Mouse (Mus musculus) spleen, adult 2 months (tissue): Measurements from ENCODE around the gene Xlr4a. TPM values are rescaled to one million over a fixed set of nuclear protein-coding genes. Genes with fewer than 3 reads are reported as not detected.

Source experiments
- DNase-seq, 2 experiments: peaks; one replicate each; pipeline versions ENCODE4 v3.0.0 to v3.0.0-alpha.2; 2012 to 2021; ENCODE audit warnings: low spot score in 2 of 2, low read depth in 1 of 2
- H3K27ac ChIP-seq: fragments of 200-500 bp; 2 replicates; pipeline ENCODE4 v1.5.1; 2012; ENCODE audit warnings: low read length, inconsistent platforms; ENCODE audit not compliant: insufficient read depth
- H3K27me3 ChIP-seq: fragments of 200-500 bp; 2 replicates; pipeline ENCODE4 v1.6.1; 2012; ENCODE audit warnings: mild to moderate bottlenecking, moderate library complexity, low read length, inconsistent platforms; ENCODE audit not compliant: control insufficient read depth, insufficient read depth
- H3K36me3 ChIP-seq: fragments of 200-500 bp; 2 replicates; pipeline ENCODE4 v1.6.1; 2012; ENCODE audit warnings: mild to moderate bottlenecking, low read length, inconsistent platforms; ENCODE audit not compliant: control insufficient read depth, insufficient read depth
- H3K4me1 ChIP-seq: fragments of 200-500 bp; 2 replicates; pipeline ENCODE4 v1.6.1; 2011; ENCODE audit warnings: inconsistent platforms; ENCODE audit not compliant: control insufficient read depth, insufficient read depth, insufficient read length
- H3K4me3 ChIP-seq: fragments of 200-500 bp; 2 replicates; pipeline ENCODE4 v1.5.1; 2011; ENCODE audit warnings: mild to moderate bottlenecking, inconsistent platforms; ENCODE audit not compliant: insufficient read depth, insufficient read length; ENCODE audit errors: extremely low read depth
- CTCF ChIP-seq: fragments of 200-500 bp; IDR thresholded peaks from 2 replicates; pipeline ENCODE4 v1.5.1; 2011; ENCODE audit warnings: mild to moderate bottlenecking, inconsistent platforms; ENCODE audit not compliant: insufficient read depth, insufficient read length, insufficient replicate concordance; ENCODE audit errors: extremely low read depth
- POLR2A ChIP-seq: fragments of 200-500 bp; IDR thresholded peaks from 2 replicates; pipeline ENCODE4 v1.6.1; 2011; ENCODE audit warnings: low read depth, low read length, inconsistent platforms
- WGBS: fragments of 180-500 bp; shearing (Covaris S2); methylation state at CpG from one replicate; pipeline ENCODE4 v1.1.7; 2018; 5-methylcytosine and 5-hydroxymethylcytosine counted together
- polyA plus RNA-seq: library from polyadenylated mRNA; depleted of rRNA; stranded (reverse); fragments of >200 nt; gene quantifications from 2 replicates; pipeline ENCODE4 v1.2.3, GENCODE M21; 2012; rRNA removed

The Xlr4a gene
- polyA plus RNA-seq, 1 experiment = 0.64 TPM

DNA sequence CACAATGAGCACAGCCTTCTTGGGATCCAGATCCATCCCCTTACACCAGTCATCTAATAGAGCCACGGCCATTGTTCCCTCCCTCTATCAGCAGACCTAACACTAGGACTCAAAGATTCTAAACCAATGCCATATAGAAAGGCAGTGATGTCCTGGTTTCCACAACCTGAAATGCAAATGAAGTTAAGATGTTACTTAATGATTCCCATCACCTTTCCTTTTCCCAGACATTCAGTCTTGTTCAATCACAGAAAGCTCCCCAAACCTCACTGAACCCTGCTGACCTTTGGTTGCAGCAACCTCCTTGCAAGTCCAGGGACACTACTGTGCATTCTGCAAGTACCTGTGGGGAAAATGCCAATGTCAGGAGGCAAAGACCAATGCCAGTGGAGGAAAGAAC, 45.3 kb downstream of the Xlr4a start, which contains the start of gene Pnma5:
Gene Pnma5, minus strand, starts transcription at position 101 of the 400 bp plus-strand sequence.
- no peaks in the 10 kb centered on the region for H3K27me3 ChIP-seq
- no peak within 1 kb of the TSS for H3K4me3 ChIP-seq
- WGBS = 79% methylated on average over 1 of the region's 1 CpGs
- no peak within 1 kb of the TSS for H3K27ac ChIP-seq
- H3K36me3 ChIP-seq = no peaks in the 10 kb centered on the region
- no peak for DNase-seq
- TF ChIP-seq CTCF (no peak), POLR2A (no peak)
- H3K4me1 ChIP-seq = no peaks in the 10 kb centered on the region

Other genes starting within 250 kb of the Xlr4a start
- gene Cetn2, start 164.1 kb downstream of the Xlr4a start, polyA plus RNA-seq = 2.7 and 3.5 TPM in 2 replicates
- 3.4 and 4.2 TPM in 2 replicates for gene Nsdhl, start 163.9 kb downstream of the Xlr4a start, polyA plus RNA-seq
- 0.14 and 0.19 TPM in 2 replicates for gene Zfp185, start 95.1 kb downstream of the Xlr4a start, polyA plus RNA-seq
- not detected in 2 replicates for gene Pnma5, start 45.4 kb downstream of the Xlr4a start, polyA plus RNA-seq
- gene Pnma3, start 17.7 kb downstream of the Xlr4a start, polyA plus RNA-seq = not detected in 2 replicates
- 0.11 TPM in 1 of 2 replicates, not detected in the other for gene Xlr3a, start 14.6 kb upstream of the Xlr4a start, polyA plus RNA-seq
- not detected in 2 replicates for gene Gm14685, start 34.6 kb upstream of the Xlr4a start, polyA plus RNA-seq
- not detected in 2 replicates for gene Xlr5b, start 66.3 kb upstream of the Xlr4a start, polyA plus RNA-seq
- gene DXBay18, start 67.0 kb upstream of the Xlr4a start, polyA plus RNA-seq = 0.05 TPM in 1 of 2 replicates, not detected in the other
- not detected in 2 replicates for gene Spin2d, start 94.5 kb upstream of the Xlr4a start, polyA plus RNA-seq
- 0.07 and 1.1 TPM in 2 replicates for gene Xlr3b, start 109.7 kb upstream of the Xlr4a start, polyA plus RNA-seq
- 1.7 and 2.2 TPM in 2 replicates for gene Xlr4b, start 131.9 kb upstream of the Xlr4a start, polyA plus RNA-seq
- gene F8a, start 145.8 kb upstream of the Xlr4a start, polyA plus RNA-seq = 9.9 and 16.7 TPM in 2 replicates
- 0.97 and 1.4 TPM in 2 replicates for gene Xlr4c, start 160.7 kb upstream of the Xlr4a start, polyA plus RNA-seq
- gene Xlr3c, start 182.9 kb upstream of the Xlr4a start, polyA plus RNA-seq = not detected in 2 replicates
- not detected in 2 replicates for gene Xlr5a, start 210.5 kb upstream of the Xlr4a start, polyA plus RNA-seq
- not detected in 2 replicates for gene Xlr5c, start 210.5 kb upstream of the Xlr4a start, polyA plus RNA-seq